Mouse (Mus musculus) liver, embryonic 13.5 days (tissue): Measurements from ENCODE around the gene B3gnt4. TPM values are rescaled to one million over a fixed set of nuclear protein-coding genes. Genes with fewer than 3 reads are reported as not detected.
A peak's percentile ranks its signal among the peaks of the same experiment; 100 is the strongest.
"Not testable (repeated sequence)": the region's sequence is repeated elsewhere in the genome, so short reads cannot be mapped to it uniquely, and the experiment has no call there.

Source experiments
- ATAC-seq: fragments of 200-750 bp; cut with Nextera tagmentation; 2 replicates; pipeline ENCODE4 v1.8.0; 2017; ENCODE audit warnings: low read depth, mild to moderate bottlenecking, moderate number of reproducible peaks, moderate library complexity
- DNase-seq: peaks from one replicate; pipeline ENCODE4 v3.0.0; 2022
- H3K27ac ChIP-seq: fragments of 300-500 bp; sonication (generic); 2 replicates; pipeline ENCODE4 v1.5.1; 2015; ENCODE audit warnings: moderate library complexity, mild to moderate bottlenecking, inconsistent platforms
- H3K27me3 ChIP-seq: fragments of 300-500 bp; sonication (generic); 2 replicates; pipeline ENCODE4 v1.6.1; 2015; ENCODE audit warnings: mild to moderate bottlenecking, inconsistent platforms
- H3K36me3 ChIP-seq: fragments of 300-500 bp; sonication (generic); 2 replicates; pipeline ENCODE4 v1.6.1; 2015; ENCODE audit warnings: mild to moderate bottlenecking, inconsistent platforms
- H3K4me1 ChIP-seq: fragments of 300-500 bp; sonication (generic); replicated peaks from 2 replicates; pipeline ENCODE4 v1.6.1; 2015; ENCODE audit warnings: inconsistent platforms
- H3K4me2 ChIP-seq: fragments of 300-500 bp; sonication (generic); 2 replicates; pipeline ENCODE4 v1.6.1; 2015; ENCODE audit warnings: inconsistent platforms, mild to moderate bottlenecking, moderate library complexity
- H3K4me3 ChIP-seq: fragments of 300-500 bp; sonication (generic); replicated peaks from 2 replicates; pipeline ENCODE4 v1.5.1; 2015; ENCODE audit warnings: mild to moderate bottlenecking, inconsistent platforms
- H3K9ac ChIP-seq: fragments of 300-500 bp; sonication (generic); 2 replicates; pipeline ENCODE4 v1.6.1; 2015; ENCODE audit warnings: mild to moderate bottlenecking, inconsistent platforms
- H3K9me3 ChIP-seq: fragments of 300-500 bp; sonication (generic); replicated peaks from 2 replicates; pipeline ENCODE4 v1.6.1; 2016; ENCODE audit warnings: inconsistent platforms
- WGBS: fragments of 180-500 bp; shearing (Covaris S2); methylation state at CpG from one replicate; pipeline ENCODE4 v1.1.7; 2015; ENCODE audit not compliant: insufficient replicate concordance; 5-methylcytosine and 5-hydroxymethylcytosine counted together
- polyA plus RNA-seq: library from polyadenylated mRNA; unstranded; fragments of >200 nt; fragmentation: Nextera tagmentation; extraction: Ambion mirVana; gene quantifications from 2 replicates; pipeline ENCODE4 v1.2.1, GENCODE M21; 2015

Gene B3gnt4
- polyA plus RNA-seq, 1 experiment from 2014 or later = 0.07 TPM

DNA sequence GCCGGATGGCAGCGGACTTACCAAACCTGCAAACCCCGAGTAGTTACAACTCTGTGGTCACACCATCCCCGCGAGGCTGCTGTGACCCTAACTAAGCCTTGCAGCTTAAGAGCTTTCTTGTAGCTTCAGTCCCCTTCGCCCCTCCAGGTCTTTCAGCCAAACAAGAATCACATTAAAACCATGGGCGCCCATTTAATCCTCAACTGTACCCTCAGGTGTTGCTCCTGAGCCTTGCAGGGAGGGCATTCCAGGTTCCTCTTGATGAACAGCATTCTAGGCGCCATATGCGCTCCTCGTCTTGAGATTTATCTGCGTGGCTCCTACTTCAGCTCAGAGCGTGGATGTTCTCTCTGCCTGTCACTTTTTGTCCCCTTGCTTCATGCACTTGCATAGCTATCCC, 1.3 kb upstream of the B3gnt4 start:
- peaks cover 53% of the 10 kb centered on the region for H3K27me3 ChIP-seq
- H3K9ac ChIP-seq = peak overlapping the region; percentile 54
- DNase-seq = no peak
- 9% methylated on average over 12 of the region's 12 CpGs for WGBS
- peaks cover 33% of the 10 kb centered on the region for H3K4me1 ChIP-seq
- peak overlapping the region; percentile 84 for H3K4me2 ChIP-seq
- peak overlapping the region; percentile 62 for H3K4me3 ChIP-seq
- H3K9me3 ChIP-seq = no peaks in the 10 kb centered on the region
- ATAC-seq = no peak
- no peak overlapping the region for H3K27ac ChIP-seq
- H3K36me3 ChIP-seq = peaks cover 20% of the 10 kb centered on the region; the same call in 1 of the 2 replicates

DNA sequence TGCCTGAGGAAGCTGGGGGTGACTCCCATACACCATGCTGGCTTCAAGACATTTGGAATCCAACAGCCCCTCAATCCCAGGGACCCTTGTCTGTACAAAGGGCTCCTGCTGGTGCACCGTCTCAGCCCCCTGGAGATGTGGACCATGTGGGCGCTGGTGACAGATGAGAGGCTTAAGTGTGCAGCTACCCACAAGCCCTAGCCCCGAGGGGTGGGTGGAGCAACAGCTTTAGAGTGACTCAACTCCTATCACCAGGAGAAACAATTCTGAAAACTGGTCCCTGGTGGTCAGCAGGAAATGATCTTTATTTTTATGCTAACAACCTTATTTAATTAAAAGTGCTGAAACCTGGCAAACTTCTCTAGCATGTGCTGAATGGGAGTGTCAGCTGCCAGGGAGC, 1.2 kb downstream of the B3gnt4 start:
- not testable (repeated sequence) for ATAC-seq, H3K27ac ChIP-seq
- 56% methylated on average over 3 of the region's 3 CpGs for WGBS

DNA sequence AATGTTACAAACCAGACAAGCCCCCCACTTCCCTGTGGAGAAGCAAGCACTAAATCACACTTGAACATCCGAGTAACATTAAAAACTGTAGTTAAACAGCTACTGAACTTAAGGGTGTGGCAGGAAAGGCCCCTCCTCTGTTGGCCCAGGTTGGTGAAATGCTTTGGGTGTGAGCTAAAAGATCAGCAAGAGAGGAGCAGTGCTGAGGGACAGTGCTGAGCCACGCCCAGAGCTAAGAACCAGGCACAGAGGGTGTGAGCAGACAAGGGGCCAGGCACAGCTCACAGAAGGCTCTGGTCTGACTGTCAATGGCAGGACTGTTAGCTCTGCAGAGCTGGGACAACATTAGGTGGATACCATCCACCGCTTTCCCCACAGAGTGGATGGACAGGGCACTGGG, 1.8 kb downstream of the B3gnt4 start:
- WGBS = 33% methylated on average over 3 of the region's 3 CpGs

More for the DNA sequence above, 1.2 kb downstream of the B3gnt4 start:
- Histone ChIP-seq H3K4me1 (peaks cover 33% of the 10 kb centered on the region), H3K36me3 (peaks cover 36% of the 10 kb centered on the region), H3K27me3 (peaks cover 45% of the 10 kb centered on the region)
- H3K4me3 ChIP-seq, H3K4me2 ChIP-seq, DNase-seq, H3K9me3 ChIP-seq, H3K9ac ChIP-seq: not testable (repeated sequence)

DNA sequence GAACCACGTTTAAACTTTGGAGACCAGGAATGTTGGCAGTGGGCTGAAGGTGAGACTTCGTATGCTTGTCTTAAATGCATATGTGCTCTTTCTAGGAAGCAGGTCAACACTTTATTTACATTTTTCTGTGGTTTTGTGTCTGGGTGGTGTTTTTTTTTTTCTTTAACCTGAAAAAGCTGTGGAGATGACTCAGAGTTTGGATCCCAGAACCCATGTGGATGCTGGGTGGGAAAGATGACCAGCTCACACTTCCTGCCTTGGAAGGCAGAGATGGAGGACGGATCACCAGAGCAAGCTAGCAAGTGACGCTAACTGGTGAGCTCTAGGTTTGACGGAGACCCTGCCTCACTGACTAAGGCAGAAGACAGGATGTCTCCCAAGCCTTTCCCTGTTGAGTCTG, 4.6 kb downstream of the B3gnt4 start:
- no peak overlapping the region for H3K27ac ChIP-seq
- peaks cover 69% of the 10 kb centered on the region for H3K36me3 ChIP-seq
- ATAC-seq (no peak), DNase-seq (no peak)
- peaks cover 11% of the 10 kb centered on the region for H3K27me3 ChIP-seq
- no peaks in the 10 kb centered on the region for H3K9me3 ChIP-seq
- peaks cover 15% of the 10 kb centered on the region for H3K4me1 ChIP-seq
- 80% methylated on average over 5 of the region's 5 CpGs for WGBS
- H3K4me2 ChIP-seq = no peak overlapping the region
- no peak overlapping the region for H3K9ac ChIP-seq
- H3K4me3 ChIP-seq = no peak overlapping the region

More for the DNA sequence above, 1.8 kb downstream of the B3gnt4 start:
- ATAC-seq = peak; percentile 82
- no peak overlapping the region for H3K4me2 ChIP-seq
- peaks cover 42% of the 10 kb centered on the region for H3K36me3 ChIP-seq
- H3K4me1 ChIP-seq = peaks cover 33% of the 10 kb centered on the region
- H3K9me3 ChIP-seq = no peaks in the 10 kb centered on the region
- peak; percentile 34 for DNase-seq
- H3K9ac ChIP-seq = peak overlapping the region; percentile 11; the same call in 1 of the 2 replicates
- H3K27me3 ChIP-seq = peaks cover 38% of the 10 kb centered on the region
- H3K4me3 ChIP-seq = no peak overlapping the region
- peak overlapping the region; percentile 19; the same call in 1 of the 2 replicates for H3K27ac ChIP-seq

DNA sequence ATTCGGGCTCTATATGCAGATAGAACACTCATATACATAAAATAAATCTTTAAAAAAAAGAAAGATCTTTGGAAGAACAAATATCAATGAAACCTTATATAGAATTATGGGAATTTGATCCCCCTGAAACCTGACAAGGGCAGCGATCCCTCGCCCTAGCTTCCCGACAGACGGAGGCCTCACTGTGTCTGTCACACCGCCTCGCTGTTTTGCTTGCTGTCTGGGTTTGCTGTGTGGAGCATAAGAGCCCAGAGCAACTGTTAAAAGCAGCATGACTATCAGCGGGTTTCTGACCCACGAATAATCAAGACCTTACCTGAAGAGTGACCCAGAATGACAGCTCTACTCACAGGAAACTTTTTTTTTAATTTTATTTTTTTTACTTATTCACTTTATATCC, 10.4 kb downstream of the B3gnt4 start:
- peaks cover 33% of the 10 kb centered on the region for H3K4me1 ChIP-seq
- no peaks in the 10 kb centered on the region for H3K27me3 ChIP-seq
- H3K9ac ChIP-seq = no peak overlapping the region
- H3K4me3 ChIP-seq = no peak overlapping the region
- H3K36me3 ChIP-seq = peaks cover 41% of the 10 kb centered on the region
- H3K27ac ChIP-seq = no peak overlapping the region
- ATAC-seq (no peak), DNase-seq (no peak)
- H3K9me3 ChIP-seq = no peaks in the 10 kb centered on the region
- H3K4me2 ChIP-seq = no peak overlapping the region
- 82% methylated on average over 9 of the region's 9 CpGs for WGBS

GRCm38 (mm10) chr5:123521621-123522020, 11.4 kb downstream of the B3gnt4 start:
- Histone ChIP-seq H3K4me1 (peaks cover 36% of the 10 kb centered on the region), H3K27me3 (no peaks in the 10 kb centered on the region), H3K9ac (no peak overlapping the region), H3K4me3 (no peak overlapping the region), H3K36me3 (peaks cover 34% of the 10 kb centered on the region), H3K4me2 (no peak overlapping the region), H3K27ac (no peak overlapping the region), H3K9me3 (no peaks in the 10 kb centered on the region)
- DNase-seq (no peak), ATAC-seq (no peak)
- 86% methylated on average over 1 of the region's 1 CpGs for WGBS

GRCm38 (mm10) chr5:123522166-123522565, 11.9 kb downstream of the B3gnt4 start:
- H3K4me2 ChIP-seq = peak overlapping the region; percentile 94
- no peaks in the 10 kb centered on the region for H3K9me3 ChIP-seq
- peaks cover 36% of the 10 kb centered on the region for H3K4me1 ChIP-seq
- no peak overlapping the region for H3K9ac ChIP-seq
- H3K27me3 ChIP-seq = no peaks in the 10 kb centered on the region
- H3K27ac ChIP-seq = no peak overlapping the region
- H3K4me3 ChIP-seq = no peak overlapping the region; the same call in 1 of the 2 replicates
- DNase-seq (no peak), ATAC-seq (no peak)
- 52% methylated on average over 1 of the region's 1 CpGs for WGBS
- peaks cover 28% of the 10 kb centered on the region for H3K36me3 ChIP-seq

GRCm38 (mm10) chr5:123523692-123524392, 13.6 kb downstream of the B3gnt4 start, which contains the start of gene Diablo:
Gene Diablo (minus strand): TSS chr5:123524176.
- H3K9ac ChIP-seq = peak within 1 kb of the TSS; percentile 86
- WGBS = under 1% methylated on average over 78 of the region's 82 CpGs
- H3K27me3 ChIP-seq = no peaks in the 10 kb centered on the region
- H3K9me3 ChIP-seq = no peaks in the 10 kb centered on the region
- peak; percentile 99 for DNase-seq
- peaks cover 19% of the 10 kb centered on the region for H3K36me3 ChIP-seq
- H3K4me3 ChIP-seq = peak within 1 kb of the TSS; percentile 93
- peak; percentile 95 for ATAC-seq
- H3K4me2 ChIP-seq = peak within 1 kb of the TSS; percentile 94
- H3K27ac ChIP-seq = peak within 1 kb of the TSS; percentile 74
- H3K4me1 ChIP-seq = peaks cover 36% of the 10 kb centered on the region

GRCm38 (mm10) chr5:123524393-123524750, 14.1 kb downstream of the B3gnt4 start:
- ATAC-seq = peak; percentile 92
- peaks cover 36% of the 10 kb centered on the region for H3K4me1 ChIP-seq
- peak overlapping the region; percentile 73 for H3K9ac ChIP-seq
- peak overlapping the region; percentile 94 for H3K4me2 ChIP-seq
- DNase-seq = no peak
- H3K9me3 ChIP-seq = no peaks in the 10 kb centered on the region
- peak overlapping the region; percentile 72 for H3K27ac ChIP-seq
- 1% methylated on average over 27 of the region's 27 CpGs for WGBS
- peak overlapping the region; percentile 93 for H3K4me3 ChIP-seq
- peaks cover 19% of the 10 kb centered on the region for H3K36me3 ChIP-seq
- H3K27me3 ChIP-seq = no peaks in the 10 kb centered on the region

DNA sequence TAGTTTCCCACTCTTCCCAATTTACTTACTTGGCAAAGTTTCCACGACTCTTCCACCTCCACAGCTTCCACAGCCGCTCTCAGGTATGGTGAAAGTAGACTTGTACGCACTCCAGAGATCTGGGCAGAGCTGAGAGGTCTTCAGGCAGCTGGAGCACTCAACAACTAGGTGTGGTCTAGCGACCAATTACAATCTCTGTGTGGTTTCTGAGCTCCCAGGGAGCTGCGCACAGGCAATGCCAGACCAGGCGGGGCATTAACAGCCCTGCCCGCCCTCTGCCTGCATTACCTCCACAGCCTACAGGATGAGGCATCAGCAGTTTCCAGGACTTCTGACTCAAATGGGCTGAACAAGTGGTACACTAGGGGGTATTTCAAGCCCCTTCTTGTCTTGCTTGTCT, 15.0 kb downstream of the B3gnt4 start, which contains the start of gene Gm49027:
Gm49027 (minus strand) TSS at position 208 of the 400 bp plus-strand sequence.
- no peaks in the 10 kb centered on the region for H3K9me3 ChIP-seq
- H3K4me2 ChIP-seq = peak within 1 kb of the TSS; percentile 94
- DNase-seq (no peak), ATAC-seq (no peak)
- no peaks in the 10 kb centered on the region for H3K27me3 ChIP-seq
- peaks cover 36% of the 10 kb centered on the region for H3K4me1 ChIP-seq
- H3K36me3 ChIP-seq = peaks cover 22% of the 10 kb centered on the region
- peak within 1 kb of the TSS; percentile 93 for H3K4me3 ChIP-seq
- H3K9ac ChIP-seq = peak within 1 kb of the TSS; percentile 73
- peak within 1 kb of the TSS; percentile 72 for H3K27ac ChIP-seq
- 67% methylated on average over 7 of the region's 7 CpGs for WGBS

DNA sequence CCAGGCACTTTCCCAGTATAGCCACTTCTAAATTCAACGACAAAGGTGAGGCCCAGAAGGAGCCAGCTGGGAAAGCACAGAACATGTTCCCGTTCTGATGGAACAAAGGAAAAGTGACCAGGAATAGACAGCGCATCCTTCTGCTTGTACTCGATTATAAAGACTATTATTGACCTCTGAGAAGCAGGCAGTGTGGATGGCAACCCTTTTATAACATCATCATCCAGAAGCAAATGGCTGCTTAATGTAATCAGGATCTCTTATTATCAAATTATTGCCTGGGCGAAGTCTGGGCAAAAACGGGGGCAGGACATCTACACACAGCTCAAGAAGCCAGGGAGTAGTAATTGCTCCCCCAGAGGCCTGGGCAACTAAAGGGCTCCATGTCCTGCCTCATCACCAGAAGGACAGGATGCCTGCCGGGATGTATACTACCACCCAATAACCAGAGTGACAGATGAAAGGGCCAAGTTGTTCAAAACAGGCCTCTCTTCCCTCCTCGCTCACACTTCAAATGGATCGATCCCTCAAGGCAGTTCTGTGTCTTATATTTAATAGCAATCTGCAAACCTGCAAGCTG, 15.7 kb downstream of the B3gnt4 start:
- no peak overlapping the region for H3K9ac ChIP-seq
- peaks cover 29% of the 10 kb centered on the region for H3K36me3 ChIP-seq
- ATAC-seq (no peak), DNase-seq (no peak)
- WGBS = 78% methylated on average over 9 of the region's 9 CpGs
- peaks cover 36% of the 10 kb centered on the region for H3K4me1 ChIP-seq
- H3K9me3 ChIP-seq = no peaks in the 10 kb centered on the region
- no peak overlapping the region for H3K4me2 ChIP-seq
- no peaks in the 10 kb centered on the region for H3K27me3 ChIP-seq
- no peak overlapping the region for H3K4me3 ChIP-seq
- H3K27ac ChIP-seq = no peak overlapping the region
